Mouse (Mus musculus): ENCODE results near the gene Vopp1.

DNA sequence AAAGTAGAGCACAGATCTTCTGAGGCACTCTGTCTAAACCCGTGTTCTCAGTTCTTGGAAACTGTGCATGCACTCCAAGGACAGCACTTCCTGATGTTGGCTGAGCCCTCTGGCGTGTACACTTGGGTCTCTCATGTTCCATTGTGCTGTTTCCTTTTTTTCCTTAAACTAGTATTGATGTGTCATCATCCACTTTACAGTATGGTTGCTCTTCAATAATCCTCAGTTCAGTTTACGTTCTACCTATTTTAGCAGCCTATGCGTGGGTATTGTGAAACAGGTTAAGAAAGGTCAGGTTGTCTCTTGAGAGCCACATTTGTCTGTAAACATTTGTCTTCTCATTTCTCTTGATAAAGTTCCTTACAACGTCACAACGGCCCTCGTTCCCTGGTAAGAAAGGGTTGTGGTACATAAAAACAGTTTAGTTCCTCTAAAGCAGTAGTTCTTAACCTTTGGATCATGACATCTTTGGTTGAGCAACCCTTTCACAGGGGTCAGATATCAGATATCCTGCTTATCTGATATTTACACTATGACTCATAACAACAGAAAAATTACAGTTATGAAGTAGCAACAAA is 55.9 kb downstream of the Vopp1 start:
- no peak for TF ChIP-seq USF1 (IDR thresholded peaks at IDR 0.05; ENCODE audit: low read depth)
- no peak for TF ChIP-seq FOSL1 (IDR thresholded peaks at IDR 0.05; ENCODE audit: insufficient read depth, low read length, poor library complexity, severe bottlenecking)
- no peak for TF ChIP-seq CTCF (IDR thresholded peaks at IDR 0.05; ENCODE audit: control insufficient read depth, insufficient read depth, insufficient read length)
- TF ChIP-seq MYOG (IDR thresholded peaks at IDR 0.05; ENCODE audit: control insufficient read depth, extremely low read depth, insufficient read length) = no peak
- TF ChIP-seq MAX (IDR thresholded peaks at IDR 0.05) = no peak
- TF ChIP-seq MYOD1 (IDR thresholded peaks at IDR 0.05; ENCODE audit: control insufficient read depth, insufficient read length, low read depth) = no peak
- no peak for TF ChIP-seq CEBPB (IDR thresholded peaks at IDR 0.05; ENCODE audit: low read depth)

Data from C2C12 (cell line).